Mouse (Mus musculus) spleen, adult 2 months (tissue): ENCODE data around the gene Gatm.

Experiments
- CTCF ChIP-seq: fragments of 200-500 bp; IDR thresholded peaks from 2 replicates; pipeline ENCODE4 v1.5.1; 2011; ENCODE audit warnings: mild to moderate bottlenecking, inconsistent platforms; ENCODE audit not compliant: insufficient read depth, insufficient read length, insufficient replicate concordance; ENCODE audit errors: extremely low read depth
- POLR2A ChIP-seq: fragments of 200-500 bp; IDR thresholded peaks from 2 replicates; pipeline ENCODE4 v1.6.1; 2011; ENCODE audit warnings: low read depth, low read length, inconsistent platforms

GRCm38 (mm10) chr2:122577316-122577715, 33.8 kb downstream of the Gatm start:
- TF ChIP-seq CTCF: no peak
- TF ChIP-seq POLR2A: no peak
